Mouse (Mus musculus) MEL (cell line): Measurements from ENCODE around the gene Fam222b. TPM values are rescaled to one million over a fixed set of nuclear protein-coding genes. Genes with fewer than 3 reads are reported as not detected.

ENCODE experiments used
- DNase-seq: peaks from one replicate; pipeline ENCODE4 v3.0.0; 2011; ENCODE audit warnings: low read depth, low spot score
- H3K27ac ChIP-seq: 2 replicates; pipeline ENCODE4 v1.5.1; 2012; ENCODE audit warnings: low read depth, mild to moderate bottlenecking, control low read depth, low read length, moderate library complexity; ENCODE audit not compliant: control insufficient read depth
- H3K27me3 ChIP-seq, 2 experiments: fragments of 150-350 bp in 1 of 2; sonication (generic) in 1 of 2; 2 replicates each; pipeline ENCODE4 v1.6.1; 2012; ENCODE audit warnings: low read length in 2 of 2, mild to moderate bottlenecking in 2 of 2, improper control_type of control experiment in 1 of 2, moderate library complexity in 1 of 2; ENCODE audit not compliant: insufficient read depth in 2 of 2, control insufficient read depth in 1 of 2
- H3K36me3 ChIP-seq, 2 experiments: 2 replicates each; pipeline ENCODE4 v1.6.1; 2012 to 2014; ENCODE audit warnings: low read length in 2 of 2, improper control_type of control experiment in 1 of 2, inconsistent platforms in 1 of 2, mild to moderate bottlenecking in 1 of 2; ENCODE audit not compliant: insufficient read depth in 2 of 2, control insufficient read depth in 1 of 2
- H3K4me1 ChIP-seq, 2 experiments: fragments of 150-350 bp in 1 of 2; sonication (generic) in 1 of 2; 2 replicates each; pipeline ENCODE4 v1.6.1; 2012; ENCODE audit warnings: low read length in 2 of 2, improper control_type of control experiment in 1 of 2, mild to moderate bottlenecking in 1 of 2; ENCODE audit not compliant: insufficient read depth in 2 of 2, control insufficient read depth in 1 of 2
- H3K4me3 ChIP-seq, 2 experiments: fragments of 150-350 bp in 1 of 2; sonication (generic) in 1 of 2; 2 replicates each; pipeline ENCODE4 v1.5.1; 2012; ENCODE audit warnings: low read depth in 2 of 2, low read length in 2 of 2, mild to moderate bottlenecking in 2 of 2, moderate library complexity in 2 of 2, control low read depth in 1 of 2, improper control_type of control experiment in 1 of 2; ENCODE audit not compliant: control insufficient read depth in 1 of 2, insufficient read depth in 1 of 2
- H3K79me2 ChIP-seq: 2 replicates; pipeline ENCODE4 v1.6.1; 2012; ENCODE audit warnings: mild to moderate bottlenecking, low read length, moderate library complexity; ENCODE audit not compliant: control insufficient read depth, poor library complexity, insufficient read depth
- H3K9ac ChIP-seq: 2 replicates; pipeline ENCODE4 v1.6.1; 2012; ENCODE audit warnings: low read depth, mild to moderate bottlenecking, control low read depth, low read length, moderate library complexity; ENCODE audit not compliant: control insufficient read depth, poor library complexity, severe bottlenecking
- H3K9me3 ChIP-seq: fragments of 150-350 bp; sonication (generic); replicated peaks from 2 replicates; pipeline ENCODE4 v1.6.1; 2012; ENCODE audit warnings: mild to moderate bottlenecking, low read length, improper control_type of control experiment, moderate library complexity; ENCODE audit not compliant: insufficient read depth
- CTCF ChIP-seq, 3 experiments: IDR thresholded peaks in 2 of 3; conservative IDR thresholded peaks in 1 of 3; 2 replicates each; pipeline ENCODE4 v1.5.1; 2011 to 2012; ENCODE audit warnings: low read length in 3 of 3, low read depth in 2 of 3, mild to moderate bottlenecking in 2 of 3, improper control_type of control experiment in 1 of 3, inconsistent platforms in 1 of 3, mixed read lengths in 1 of 3, moderate library complexity in 1 of 3; ENCODE audit not compliant: control insufficient read depth in 1 of 3, insufficient read depth in 1 of 3, poor library complexity in 1 of 3, severe bottlenecking in 1 of 3
- ELF1 ChIP-seq: IDR thresholded peaks from 2 replicates; pipeline ENCODE4 v1.6.1; 2014; ENCODE audit warnings: low read depth, mild to moderate bottlenecking, inconsistent platforms, low read length, improper control_type of control experiment, moderate library complexity
- EP300 ChIP-seq, 2 experiments: IDR thresholded peaks; 2 replicates each; pipeline ENCODE4 v1.6.1; 2011; ENCODE audit warnings: improper control_type of control experiment in 2 of 2, low read length in 2 of 2, low read depth in 1 of 2, mild to moderate bottlenecking in 1 of 2
- ETS1 ChIP-seq: IDR thresholded peaks from 2 replicates; pipeline ENCODE4 v1.6.1; 2012; ENCODE audit warnings: low read depth, mild to moderate bottlenecking, inconsistent platforms, low read length, improper control_type of control experiment, moderate library complexity
- GABPA ChIP-seq: IDR thresholded peaks from 2 replicates; pipeline ENCODE4 v1.6.1; 2012; ENCODE audit warnings: low read depth, mild to moderate bottlenecking, inconsistent platforms, low read length, improper control_type of control experiment, moderate library complexity
- GATA1 ChIP-seq: IDR thresholded peaks from 2 replicates; pipeline ENCODE4 v1.6.1; 2011; ENCODE audit warnings: low read depth, low read length, improper control_type of control experiment
- MAFK ChIP-seq: IDR thresholded peaks from 2 replicates; pipeline ENCODE4 v1.6.1; 2011; ENCODE audit warnings: low read depth, mild to moderate bottlenecking, low read length, improper control_type of control experiment, borderline replicate concordance
- MYB ChIP-seq: IDR thresholded peaks from 2 replicates; pipeline ENCODE4 v1.6.1; 2011; ENCODE audit warnings: mild to moderate bottlenecking, low read depth, low read length, improper control_type of control experiment
- RCOR1 ChIP-seq: IDR thresholded peaks from 2 replicates; pipeline ENCODE4 v1.6.1; 2012; ENCODE audit warnings: low read depth, mild to moderate bottlenecking, inconsistent platforms, low read length, improper control_type of control experiment
- TAL1 ChIP-seq: IDR thresholded peaks from 2 replicates; pipeline ENCODE4 v1.6.1; 2012; ENCODE audit warnings: mild to moderate bottlenecking, inconsistent platforms, low read length, moderate library complexity, mixed read lengths
- TCF12 ChIP-seq: IDR thresholded peaks from 2 replicates; pipeline ENCODE4 v1.6.1; 2014; ENCODE audit warnings: low read depth, mild to moderate bottlenecking, inconsistent platforms, low read length, improper control_type of control experiment, moderate library complexity
- UBTF ChIP-seq: IDR thresholded peaks from 2 replicates; pipeline ENCODE4 v1.6.1; 2012; ENCODE audit warnings: low read depth, mild to moderate bottlenecking, inconsistent platforms, low read length, improper control_type of control experiment, moderate library complexity, borderline replicate concordance; ENCODE audit not compliant: insufficient read depth
- ZKSCAN1 ChIP-seq: IDR thresholded peaks from 2 replicates; pipeline ENCODE4 v1.6.1; 2012; ENCODE audit warnings: low read depth, mild to moderate bottlenecking, inconsistent platforms, low read length, improper control_type of control experiment, moderate library complexity
- ZNF384 ChIP-seq: IDR thresholded peaks from 2 replicates; pipeline ENCODE4 v1.6.1; 2012; ENCODE audit warnings: low read depth, mild to moderate bottlenecking, inconsistent platforms, low read length, improper control_type of control experiment
- polyA plus RNA-seq, 2 experiments: library from polyadenylated mRNA; stranded (reverse) in 1 of 2; unstranded in 1 of 2; fragments of >175 nt in 1 of 2; fragments of >200 nt in 1 of 2; gene quantifications; 2 replicates each; pipeline versions ENCODE4 v1.2.1 to v1.2.4; 2012; ENCODE audit warnings: low replicate concordance in 2 of 2, low read depth in 1 of 2; ENCODE audit not compliant: insufficient read length in 2 of 2, insufficient read depth in 1 of 2, missing spikeins in 1 of 2
- total RNA-seq: library from RNA; depleted of rRNA; stranded (reverse); fragments of 300-350 nt; gene quantifications from 2 replicates; pipeline ENCODE4 v1.2.3, GENCODE M21; 2012

Fam222b gene
- total and polyA plus RNA-seq, 3 experiments, result 2.4 to 8.1 TPM; not detected in 1

- TF ChIP-seq CTCF (IDR thresholded peaks at IDR 0.05 in 2 of 3, conservative IDR thresholded peaks at IDR 0.05 in 1 of 3; ENCODE audit: control insufficient read depth in 1 of 3, insufficient read depth in 1 of 3, low read depth in 2 of 3, low read length in 3 of 3, poor library complexity in 1 of 3, severe bottlenecking in 1 of 3) (no peak), ELF1 (peak; percentile 54; the same call in 1 of the 2 replicates)
Measured at GRCm38 (mm10) chr11:78119898-78120297, 25.4 kb downstream of the Fam222b start (continued).

- 0 out of 4 replicates have a peak, but pooled peaks of 1 of the 2 experiments have one; percentile 27 for TF ChIP-seq EP300 (IDR thresholded peaks at IDR 0.05; ENCODE audit: low read depth in 1 of 2, low read length in 2 of 2)
- no peak for TF ChIP-seq MAFK
- no peak overlapping the region for H3K9ac ChIP-seq
- peaks cover 32 to 43% of the 10 kb centered on the region in 2 experiments for H3K4me1 ChIP-seq
- H3K27ac ChIP-seq, result no peak overlapping the region
- H3K27me3 ChIP-seq, result no peaks in the 10 kb centered on the region
- no peaks in the 10 kb centered on the region for H3K9me3 ChIP-seq
- H3K79me2 ChIP-seq, result peaks cover 15% of the 10 kb centered on the region
- peaks cover 0 to 61% of the 10 kb centered on the region in 2 experiments; a peak in 2 of 4 replicates for H3K36me3 ChIP-seq
- DNase-seq, result no peak
- H3K4me3 ChIP-seq, result no peak overlapping the region
Measured at GRCm38 (mm10) chr11:78121176-78121575, 26.7 kb downstream of the Fam222b start.

GRCm38 (mm10) chr11:78122815-78123214, 28.4 kb downstream of the Fam222b start:
- Histone ChIP-seq H3K4me1 (peaks cover 29 to 48% of the 10 kb centered on the region in 2 experiments), H3K79me2 (peaks cover 11% of the 10 kb centered on the region; the same call in 1 of the 2 replicates), H3K9me3 (no peaks in the 10 kb centered on the region)
- TF ChIP-seq ZNF384 (peak; percentile 99), ETS1 (peak; percentile 68; the same call in 1 of the 2 replicates), GATA1 (peak; percentile 91), UBTF (no peak), GABPA (no peak), CTCF (IDR thresholded peaks at IDR 0.05 in 2 of 3, conservative IDR thresholded peaks at IDR 0.05 in 1 of 3; ENCODE audit: control insufficient read depth in 1 of 3, insufficient read depth in 1 of 3, low read depth in 2 of 3, low read length in 3 of 3, poor library complexity in 1 of 3, severe bottlenecking in 1 of 3) (no peak), TAL1 (peak; percentile 80), MYB (peak; percentile 90), RCOR1 (peak; percentile 69; the same call in 1 of the 2 replicates), EP300 (IDR thresholded peaks at IDR 0.05; ENCODE audit: low read depth in 1 of 2, low read length in 2 of 2) (peak; percentile 93 to 94), TCF12 (peak; percentile 89), ZKSCAN1 (peak; percentile 40; the same call in 1 of the 2 replicates)
- TF ChIP-seq, all 39 proteins: peak for 9
- H3K27ac ChIP-seq, result peak overlapping the region; percentile 53
- peak; percentile 69 for DNase-seq
- H3K36me3 ChIP-seq, result peaks cover 0 to 57% of the 10 kb centered on the region in 2 experiments; a peak in 2 of 4 replicates
- no peaks in the 10 kb centered on the region for H3K27me3 ChIP-seq
- H3K4me3 ChIP-seq, result no peak overlapping the region
- H3K9ac ChIP-seq, result no peak overlapping the region
